Mouse (Mus musculus): ENCODE results near the gene Carns1. TPM values are rescaled to one million over a fixed set of nuclear protein-coding genes. Genes with fewer than 3 reads are reported as not detected.
A peak's percentile ranks its signal among the peaks of the same experiment; 100 is the strongest.

Carns1 gene
- polyA plus RNA-seq (2016; fragmentation: Nextera tagmentation; extraction: Ambion mirVana), result 2.3 and 3.1 TPM in 2 replicates

DNA sequence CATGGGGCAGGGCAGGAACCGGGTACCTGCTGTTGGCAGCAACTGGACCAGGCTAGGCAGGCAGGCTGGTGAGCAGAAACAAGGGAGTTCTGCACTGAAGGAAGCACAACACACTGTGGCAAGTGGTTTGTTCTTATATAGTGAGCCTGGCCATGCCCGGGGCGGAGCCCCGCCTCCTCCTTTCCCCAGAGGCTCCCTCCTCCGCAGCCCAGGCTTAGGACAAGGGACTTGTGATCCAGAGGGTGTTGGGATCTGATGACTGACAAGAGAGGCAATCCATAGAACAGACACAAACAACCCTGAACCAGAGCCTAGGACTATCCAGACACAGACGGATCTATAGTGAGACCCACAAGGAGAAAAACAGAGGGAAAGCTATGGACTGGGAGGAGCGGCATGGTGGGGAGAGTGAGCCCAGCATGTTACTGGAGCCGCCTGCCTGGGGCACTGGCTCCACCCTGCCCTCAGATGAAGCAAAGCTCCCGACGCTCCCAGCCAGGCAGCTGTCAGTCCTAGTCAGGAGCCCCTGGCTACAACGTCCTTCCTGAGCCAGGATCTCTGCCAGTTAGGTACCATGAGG is at the start of gene Carns1:
Gene Carns1, minus strand, starts transcription at position 112 of the 580 bp plus-strand sequence.
- H3K27ac ChIP-seq, result no peak within 1 kb of the TSS

DNA sequence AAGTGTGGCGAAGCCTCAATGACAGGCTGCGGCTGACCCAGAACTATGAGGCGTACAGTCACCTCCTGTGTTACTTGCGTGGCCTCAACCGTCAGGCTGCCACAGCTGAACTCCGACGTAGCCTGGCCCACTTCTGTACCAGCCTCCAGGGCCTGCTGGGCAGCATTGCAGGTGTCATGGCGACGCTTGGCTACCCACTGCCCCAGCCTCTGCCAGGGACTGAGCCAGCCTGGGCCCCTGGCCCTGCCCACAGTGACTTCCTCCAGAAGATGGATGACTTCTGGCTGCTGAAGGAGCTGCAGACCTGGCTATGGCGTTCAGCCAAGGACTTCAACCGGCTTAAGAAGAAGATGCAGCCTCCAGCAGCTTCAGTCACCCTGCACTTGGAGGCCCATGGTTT is 46.9 kb upstream of the Carns1 start:
- Histone ChIP-seq H3K9ac (replicated peaks) (no peak overlapping the region; the same call in 1 of the 2 replicates), H3K4me3 (replicated peaks) (no peak overlapping the region), H3K27me3 (peaks cover 12% of the 10 kb centered on the region; the same call in 1 of the 2 replicates), H3K4me1 (replicated peaks) (peaks cover 33% of the 10 kb centered on the region), H3K4me2 (no peak overlapping the region), H3K27ac (no peak overlapping the region), H3K9me3 (no peaks in the 10 kb centered on the region), H3K36me3 (peaks cover 32% of the 10 kb centered on the region)
- 79% methylated on average over 11 of the region's 11 CpGs for WGBS
- ATAC-seq (ENCODE audit: insufficient number of reproducible peaks, insufficient read depth, low FRiP score, low TSS enrichment, low read depth), result no peak

More for the DNA sequence above, at the start of gene Carns1:
- 3% methylated on average over 11 of the region's 11 CpGs for WGBS
- Histone ChIP-seq H3K9ac (replicated peaks) (peak within 1 kb of the TSS; percentile 60), H3K9me3 (no peaks in the 10 kb centered on the region), H3K27me3 (peaks cover 6% of the 10 kb centered on the region; the same call in 1 of the 2 replicates), H3K4me2 (peak within 1 kb of the TSS; percentile 49), H3K4me3 (replicated peaks) (peak within 1 kb of the TSS; percentile 24), H3K36me3 (no peaks in the 10 kb centered on the region), H3K4me1 (replicated peaks) (peaks cover 19% of the 10 kb centered on the region)
- peak; percentile 49 for ATAC-seq (ENCODE audit: insufficient number of reproducible peaks, insufficient read depth, low FRiP score, low TSS enrichment, low read depth)

DNA sequence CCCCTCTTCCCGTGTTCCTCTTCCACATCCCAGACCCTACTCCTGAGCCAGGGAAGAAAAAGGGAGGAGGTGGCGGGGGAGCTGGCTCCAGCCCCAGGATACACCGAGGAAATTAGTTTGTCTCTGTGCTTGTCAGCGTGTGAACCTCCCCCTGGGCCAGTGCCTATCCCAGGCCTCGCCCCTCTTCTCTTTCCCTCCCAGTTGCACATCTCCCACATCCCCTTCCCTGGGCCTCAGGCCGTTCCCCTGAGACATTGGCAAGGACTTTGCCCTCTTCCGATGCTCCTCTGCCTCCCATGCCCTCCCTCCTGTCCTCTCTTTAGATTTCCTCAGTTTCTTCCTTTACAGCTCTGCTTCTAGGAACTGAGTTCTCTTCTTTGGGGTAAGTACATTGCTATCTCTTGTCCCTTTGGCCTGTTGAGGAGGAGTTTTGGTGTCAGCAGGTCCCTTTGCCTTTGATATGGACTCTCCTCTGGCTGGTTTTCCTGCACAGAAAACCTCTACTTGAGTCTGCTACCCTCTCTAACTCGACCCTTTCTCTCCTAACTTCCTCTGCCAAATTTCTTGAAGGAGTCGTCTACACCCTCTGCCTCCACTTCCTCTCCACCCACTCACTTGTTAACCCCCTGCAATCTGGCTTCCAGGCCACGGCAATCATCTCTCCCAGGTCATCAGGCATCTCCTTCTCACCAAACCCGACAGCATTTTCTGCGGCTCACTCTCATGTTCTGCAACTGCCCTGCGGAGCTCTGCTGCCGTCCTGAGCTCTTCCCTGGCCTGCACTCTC is 45.9 kb upstream of the Carns1 start:
- H3K4me1 ChIP-seq (replicated peaks), result peaks cover 43% of the 10 kb centered on the region
- no peak overlapping the region for H3K4me3 ChIP-seq (replicated peaks)
- H3K27ac ChIP-seq, result no peak overlapping the region
- H3K9me3 ChIP-seq, result no peaks in the 10 kb centered on the region
- no peak overlapping the region for H3K4me2 ChIP-seq
- H3K27me3 ChIP-seq, result peaks cover 12% of the 10 kb centered on the region; the same call in 1 of the 2 replicates
- ATAC-seq (ENCODE audit: insufficient number of reproducible peaks, insufficient read depth, low FRiP score, low TSS enrichment, low read depth), result no peak
- H3K36me3 ChIP-seq, result peaks cover 32% of the 10 kb centered on the region
- whole genome bisulfite sequencing, result 35% methylated on average over 14 of the region's 14 CpGs
- 0 out of 2 replicates have a peak overlapping the region, but pooled peaks have one; percentile 34 for H3K9ac ChIP-seq (replicated peaks)

DNA sequence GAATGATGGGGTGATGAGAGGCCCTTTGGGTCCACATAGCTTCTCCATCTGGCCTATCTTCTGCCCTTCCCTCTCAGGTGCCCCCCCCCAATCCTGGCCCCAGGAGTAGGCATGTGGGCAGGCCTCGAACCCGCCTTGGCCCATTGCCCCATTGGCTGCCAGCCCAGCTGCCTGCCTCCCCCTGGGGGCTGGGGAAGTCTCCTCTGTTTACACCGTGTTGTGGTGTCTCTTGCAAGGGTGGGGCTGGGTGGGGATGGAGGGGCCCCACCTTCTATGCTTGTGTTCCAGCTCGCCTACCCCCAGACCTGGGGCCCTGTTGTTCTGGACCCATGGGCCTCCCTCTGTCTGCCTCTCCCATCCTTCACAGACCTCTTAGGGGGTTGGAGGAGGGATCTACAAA is 45.1 kb upstream of the Carns1 start:
- Histone ChIP-seq H3K27ac (no peak overlapping the region), H3K27me3 (peaks cover 12% of the 10 kb centered on the region), H3K36me3 (peaks cover 32% of the 10 kb centered on the region), H3K4me3 (replicated peaks) (no peak overlapping the region), H3K9ac (replicated peaks) (no peak overlapping the region), H3K4me1 (replicated peaks) (peaks cover 50% of the 10 kb centered on the region), H3K4me2 (no peak overlapping the region), H3K9me3 (no peaks in the 10 kb centered on the region)
- no peak for ATAC-seq (ENCODE audit: insufficient number of reproducible peaks, insufficient read depth, low FRiP score, low TSS enrichment, low read depth)
- WGBS, result 60% methylated on average over 4 of the region's 4 CpGs

DNA sequence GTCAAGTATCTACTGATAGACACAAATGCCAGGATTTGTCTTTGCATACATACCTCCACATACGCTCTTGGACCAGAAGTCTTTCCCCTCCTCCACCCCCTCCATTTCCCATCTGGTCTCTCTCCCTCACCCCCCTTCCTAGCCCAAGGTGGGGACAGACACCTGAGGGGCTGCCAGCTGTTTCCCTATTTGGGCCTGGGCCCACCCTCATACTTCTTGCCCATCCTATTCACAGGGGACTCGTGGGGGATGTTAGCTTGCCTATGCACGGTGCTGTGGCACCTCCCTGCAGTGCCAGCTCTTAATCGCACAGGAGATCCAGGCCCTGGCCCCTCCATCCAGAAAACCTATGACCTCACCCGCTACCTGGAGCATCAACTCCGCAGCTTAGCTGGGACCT is 44.7 kb upstream of the Carns1 start:
- no peak for ATAC-seq (ENCODE audit: insufficient number of reproducible peaks, insufficient read depth, low FRiP score, low TSS enrichment, low read depth)
- no peak overlapping the region for H3K27ac ChIP-seq
- no peak overlapping the region for H3K4me3 ChIP-seq (replicated peaks)
- H3K9me3 ChIP-seq, result no peaks in the 10 kb centered on the region
- 88% methylated on average over 6 of the region's 6 CpGs for WGBS
- H3K9ac ChIP-seq (replicated peaks), result 0 out of 2 replicates have a peak overlapping the region, but pooled peaks have one; percentile 24
- H3K4me2 ChIP-seq, result no peak overlapping the region
- H3K4me1 ChIP-seq (replicated peaks), result peaks cover 54% of the 10 kb centered on the region
- peaks cover 16% of the 10 kb centered on the region for H3K27me3 ChIP-seq
- peaks cover 32% of the 10 kb centered on the region for H3K36me3 ChIP-seq

DNA sequence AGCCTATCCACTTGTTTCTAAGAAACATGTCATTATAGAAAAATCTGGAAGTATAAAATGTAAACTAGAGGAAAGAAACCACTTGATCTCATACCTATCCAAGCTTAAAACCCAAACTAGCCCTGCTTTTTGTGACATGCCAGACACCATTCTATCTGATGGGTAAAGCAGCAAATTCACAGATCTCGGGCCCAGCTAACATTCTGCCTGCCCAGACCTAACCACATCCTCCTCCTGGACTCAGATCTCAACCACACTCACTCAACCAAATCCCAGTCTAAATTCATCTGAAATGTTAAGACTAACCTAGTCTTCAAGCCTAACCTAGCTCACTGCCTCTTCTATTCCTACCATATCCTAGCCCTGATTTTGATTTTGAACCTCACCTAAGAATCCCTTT is 43.5 kb upstream of the Carns1 start:
- H3K36me3 ChIP-seq, result peaks cover 30% of the 10 kb centered on the region
- ATAC-seq (ENCODE audit: insufficient number of reproducible peaks, insufficient read depth, low FRiP score, low TSS enrichment, low read depth), result no peak
- H3K9me3 ChIP-seq, result no peaks in the 10 kb centered on the region
- H3K27ac ChIP-seq, result no peak overlapping the region
- H3K4me2 ChIP-seq, result no peak overlapping the region
- H3K4me1 ChIP-seq (replicated peaks), result peaks cover 58% of the 10 kb centered on the region
- H3K27me3 ChIP-seq, result peaks cover 16% of the 10 kb centered on the region
- H3K9ac ChIP-seq (replicated peaks), result no peak overlapping the region
- 79% methylated on average over 1 of the region's 1 CpGs for WGBS
- H3K4me3 ChIP-seq (replicated peaks), result no peak overlapping the region

DNA sequence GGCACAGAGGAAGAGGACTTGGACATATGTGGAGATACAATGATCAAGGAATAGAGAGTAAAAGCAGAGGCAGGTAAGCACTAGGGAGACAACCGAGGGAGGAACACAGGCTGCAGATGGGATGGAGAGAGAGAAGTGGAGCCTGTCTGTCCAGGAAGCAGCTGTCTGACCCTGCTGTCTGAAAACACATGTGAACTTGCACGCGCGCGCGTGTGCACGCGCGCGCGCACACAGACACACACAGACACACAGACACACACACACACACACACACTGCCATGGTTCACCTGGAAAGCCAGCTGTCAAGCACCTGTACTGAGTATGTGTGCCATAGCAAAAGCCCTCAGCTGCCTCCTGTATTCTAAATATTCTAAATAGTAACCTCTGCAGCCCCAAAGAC is 43.0 kb upstream of the Carns1 start:
- Histone ChIP-seq H3K4me3 (replicated peaks) (no peak overlapping the region), H3K9ac (replicated peaks) (no peak overlapping the region), H3K9me3 (no peaks in the 10 kb centered on the region), H3K36me3 (peaks cover 25% of the 10 kb centered on the region), H3K27me3 (peaks cover 20% of the 10 kb centered on the region), H3K4me2 (0 out of 2 replicates have a peak overlapping the region, but pooled peaks have one; percentile 87), H3K4me1 (replicated peaks) (peaks cover 62% of the 10 kb centered on the region), H3K27ac (peak overlapping the region; percentile 64; the same call in 1 of the 2 replicates)
- no peak for ATAC-seq (ENCODE audit: insufficient number of reproducible peaks, insufficient read depth, low FRiP score, low TSS enrichment, low read depth)
- WGBS, result 87% methylated on average over 11 of the region's 11 CpGs

DNA sequence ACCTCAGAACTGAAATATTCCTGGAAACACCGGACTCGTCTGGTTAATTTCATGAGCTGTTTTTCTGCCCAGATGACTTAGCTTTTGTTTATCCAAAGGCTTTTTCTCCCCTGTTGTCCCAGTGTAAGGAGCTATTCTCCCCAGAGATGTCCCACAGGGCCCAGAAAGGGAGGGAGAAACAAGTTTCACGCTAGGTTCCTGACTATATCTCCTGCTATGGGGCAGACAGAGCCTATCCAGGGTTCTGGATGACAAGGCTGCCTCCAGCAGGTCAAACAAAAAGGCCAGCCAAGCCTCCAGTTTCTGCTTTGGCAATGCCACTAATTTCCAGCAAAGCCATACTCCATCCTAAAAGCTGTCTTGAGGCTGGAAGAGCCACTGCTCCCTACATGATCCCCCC is 42.6 kb upstream of the Carns1 start:
- Histone ChIP-seq H3K27me3 (peaks cover 24% of the 10 kb centered on the region), H3K9me3 (no peaks in the 10 kb centered on the region), H3K36me3 (peaks cover 21% of the 10 kb centered on the region), H3K4me1 (replicated peaks) (peaks cover 67% of the 10 kb centered on the region), H3K9ac (replicated peaks) (no peak overlapping the region), H3K27ac (peak overlapping the region; percentile 64; the same call in 1 of the 2 replicates), H3K4me3 (replicated peaks) (no peak overlapping the region), H3K4me2 (peak overlapping the region; percentile 87)
- no peak for ATAC-seq (ENCODE audit: insufficient number of reproducible peaks, insufficient read depth, low FRiP score, low TSS enrichment, low read depth)
- 29% methylated on average over 3 of the region's 3 CpGs for WGBS

DNA sequence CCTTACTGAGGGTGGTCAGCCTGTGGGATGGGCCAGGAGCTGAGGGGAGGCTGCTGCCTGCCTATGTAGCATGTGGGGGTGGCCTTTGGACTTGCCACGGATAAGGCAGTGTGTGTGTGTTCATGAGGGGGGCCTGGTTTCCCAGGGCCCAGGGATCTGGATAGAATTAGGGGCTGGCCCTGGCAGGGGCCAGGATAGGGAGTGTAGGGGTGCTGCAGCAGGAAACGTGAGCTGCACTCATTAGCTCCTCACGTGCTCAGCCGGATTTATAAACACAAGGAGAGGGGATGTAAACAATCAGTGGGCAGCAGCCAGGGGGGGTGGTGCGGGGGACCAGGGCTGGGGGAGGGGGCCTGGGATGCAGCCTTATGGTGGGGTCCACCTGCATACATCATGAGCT is 41.9 kb upstream of the Carns1 start:
- H3K4me2 ChIP-seq, result peak overlapping the region; percentile 87
- ATAC-seq (ENCODE audit: insufficient number of reproducible peaks, insufficient read depth, low FRiP score, low TSS enrichment, low read depth), result peak; percentile 20; the same call in 1 of the 2 replicates
- peak overlapping the region; percentile 89; the same call in 1 of the 2 replicates for H3K4me3 ChIP-seq (replicated peaks)
- 2% methylated on average over 5 of the region's 5 CpGs for WGBS
- H3K36me3 ChIP-seq, result peaks cover 14% of the 10 kb centered on the region
- peak overlapping the region; percentile 77 for H3K27ac ChIP-seq
- H3K9ac ChIP-seq (replicated peaks), result peak overlapping the region; percentile 24; the same call in 1 of the 2 replicates
- H3K4me1 ChIP-seq (replicated peaks), result peaks cover 74% of the 10 kb centered on the region
- H3K9me3 ChIP-seq, result no peaks in the 10 kb centered on the region
- peaks cover 24% of the 10 kb centered on the region for H3K27me3 ChIP-seq

DNA sequence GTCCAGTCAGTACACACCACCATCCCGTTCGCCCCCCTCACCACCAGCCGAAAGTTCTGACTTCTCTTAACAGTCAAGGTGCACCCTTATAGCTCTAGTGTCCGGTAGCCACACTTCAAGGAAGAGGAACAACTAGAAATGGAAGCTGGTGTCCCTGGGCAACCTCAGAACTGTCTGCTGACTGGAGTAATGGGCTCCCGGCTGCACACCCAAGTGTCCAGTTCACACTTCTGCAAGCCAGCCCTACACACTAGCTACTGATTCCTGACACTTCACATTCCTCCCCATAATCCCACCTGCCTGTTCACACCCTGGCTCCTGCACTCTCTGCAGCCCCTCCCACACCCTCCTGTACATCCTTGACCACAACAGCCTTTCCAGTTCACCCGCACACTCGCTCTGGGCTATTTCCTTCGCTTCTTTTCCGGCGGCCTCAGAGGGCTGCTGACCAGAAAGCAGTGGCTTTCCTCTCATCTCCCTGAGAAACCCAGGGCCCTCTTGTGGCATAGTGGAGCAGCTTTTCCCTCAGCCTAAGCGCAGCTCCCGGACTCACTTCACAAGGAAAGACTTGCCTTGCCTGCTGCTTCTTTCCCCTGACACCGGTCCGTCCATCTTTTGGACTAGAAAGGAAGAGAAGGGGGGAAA is 40.9 kb upstream of the Carns1 start:
- H3K4me2 ChIP-seq, result peak overlapping the region; percentile 87
- H3K9ac ChIP-seq (replicated peaks), result peak overlapping the region; percentile 97
- H3K4me1 ChIP-seq (replicated peaks), result peaks cover 83% of the 10 kb centered on the region
- H3K27me3 ChIP-seq, result peaks cover 23% of the 10 kb centered on the region; the same call in 1 of the 2 replicates
- H3K36me3 ChIP-seq, result peaks cover 4% of the 10 kb centered on the region
- H3K9me3 ChIP-seq, result no peaks in the 10 kb centered on the region
- H3K4me3 ChIP-seq (replicated peaks), result peak overlapping the region; percentile 89
- ATAC-seq (ENCODE audit: insufficient number of reproducible peaks, insufficient read depth, low FRiP score, low TSS enrichment, low read depth), result no peak
- peak overlapping the region; percentile 77 for H3K27ac ChIP-seq
- WGBS, result 17% methylated on average over 14 of the region's 14 CpGs

DNA sequence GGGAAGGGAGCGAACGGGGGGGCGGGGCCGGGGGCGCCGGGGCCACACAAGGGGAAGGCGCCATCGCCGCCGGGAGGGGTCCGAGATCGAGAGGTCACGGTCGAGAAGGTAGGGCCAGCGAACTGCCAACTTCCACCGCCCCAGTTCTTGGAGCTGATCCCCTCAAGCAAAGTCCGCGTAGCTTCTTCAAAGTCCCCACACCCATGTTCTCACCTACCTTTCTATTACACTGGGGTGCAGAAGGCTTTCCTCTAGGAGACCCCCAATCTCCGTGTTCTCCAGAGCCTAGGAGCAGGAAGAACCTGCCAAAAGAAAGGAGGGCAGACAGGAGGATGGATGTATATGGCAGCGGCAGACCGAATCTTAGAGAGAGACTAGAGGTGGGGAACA is 40.2 kb upstream of the Carns1 start:
- H3K36me3 ChIP-seq, result no peaks in the 10 kb centered on the region; the same call in 1 of the 2 replicates
- ATAC-seq (ENCODE audit: insufficient number of reproducible peaks, insufficient read depth, low FRiP score, low TSS enrichment, low read depth), result no peak
- peak overlapping the region; percentile 89 for H3K4me3 ChIP-seq (replicated peaks)
- WGBS, result 1% methylated on average over 19 of the region's 21 CpGs
- H3K9me3 ChIP-seq, result no peaks in the 10 kb centered on the region
- H3K27ac ChIP-seq, result peak overlapping the region; percentile 96
- peaks cover 77% of the 10 kb centered on the region for H3K4me1 ChIP-seq (replicated peaks)
- peaks cover 23% of the 10 kb centered on the region; the same call in 1 of the 2 replicates for H3K27me3 ChIP-seq
- peak overlapping the region; percentile 87 for H3K4me2 ChIP-seq
- peak overlapping the region; percentile 97 for H3K9ac ChIP-seq (replicated peaks)
